Mouse (Mus musculus): ENCODE measurements around the gene Lin52.

DNA sequence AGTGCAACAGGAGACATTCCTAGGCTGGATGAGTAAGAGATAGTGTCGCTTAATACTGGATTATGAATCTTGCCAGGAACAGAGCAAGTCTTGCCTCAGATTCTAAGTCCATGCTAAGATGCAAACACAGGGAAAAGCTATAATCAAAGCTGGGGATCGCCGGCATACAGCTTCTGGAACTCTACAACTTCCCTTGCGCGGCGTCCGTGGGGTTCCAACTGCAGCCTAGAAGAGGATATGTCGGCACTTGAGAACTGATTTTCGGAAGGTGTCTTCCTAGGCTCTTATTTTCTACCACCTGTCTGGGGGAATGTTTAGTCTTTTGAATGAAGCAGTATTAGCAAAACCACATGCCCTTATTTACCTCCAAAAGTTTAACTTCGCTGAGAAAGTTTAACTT lies 1.3 kb upstream of the Lin52 start:
- TF ChIP-seq CTCF (IDR thresholded peaks at IDR 0.05; ENCODE audit: borderline replicate concordance, control insufficient read depth, extremely low read depth, insufficient read depth, low read length, poor library complexity) (no peak), POLR2A (IDR thresholded peaks at IDR 0.05; ENCODE audit: control insufficient read depth, extremely low read depth, insufficient read depth, low read length, poor library complexity) (no peak)
